Mouse (Mus musculus) hindbrain, postnatal 0 days (tissue): ENCODE data around the gene Mvb12b. TPM values are rescaled to one million over a fixed set of nuclear protein-coding genes. Genes with fewer than 3 reads are reported as not detected.

Experiments used
- ATAC-seq: fragments of 200-750 bp; cut with Nextera tagmentation; 2 replicates; pipeline ENCODE4 v1.8.0; 2017; ENCODE audit warnings: mild to moderate bottlenecking, moderate TSS enrichment, moderate library complexity
- DNase-seq: peaks from one replicate; pipeline ENCODE4 v3.0.0-alpha.2; 2015; ENCODE audit warnings: low spot score
- H3K27ac ChIP-seq: fragments of 300-500 bp; sonication (generic); 2 replicates; pipeline ENCODE4 v1.5.1; 2014; ENCODE audit warnings: mild to moderate bottlenecking
- H3K27me3 ChIP-seq: fragments of 300-500 bp; sonication (generic); 2 replicates; pipeline ENCODE4 v1.6.1; 2014; ENCODE audit warnings: low read length, mixed read lengths; ENCODE audit not compliant: insufficient read depth
- H3K36me3 ChIP-seq: fragments of 300-500 bp; sonication (generic); 2 replicates; pipeline ENCODE4 v1.6.1; 2014; ENCODE audit warnings: low read length, mixed read lengths; ENCODE audit not compliant: insufficient read depth
- H3K4me1 ChIP-seq: fragments of 300-500 bp; sonication (generic); 2 replicates; pipeline ENCODE4 v1.6.1; 2014; ENCODE audit warnings: antibody characterized with exemption, low read length, mixed read lengths; ENCODE audit not compliant: insufficient read depth
- H3K4me2 ChIP-seq: fragments of 300-500 bp; sonication (generic); 2 replicates; pipeline ENCODE4 v1.6.1; 2014; ENCODE audit warnings: low read depth, mild to moderate bottlenecking, low read length, moderate library complexity, mixed read lengths
- H3K4me3 ChIP-seq: fragments of 300-500 bp; sonication (generic); 2 replicates; pipeline ENCODE4 v1.5.1; 2014; ENCODE audit warnings: low read length
- H3K9ac ChIP-seq: fragments of 300-500 bp; sonication (generic); replicated peaks from 2 replicates; pipeline ENCODE4 v1.6.1; 2014; ENCODE audit warnings: mild to moderate bottlenecking, low read length, moderate library complexity, mixed read lengths
- H3K9me3 ChIP-seq: fragments of 300-500 bp; sonication (generic); 2 replicates; pipeline ENCODE4 v1.6.1; 2016; ENCODE audit warnings: low read length, mixed read lengths
- CTCF ChIP-seq: IDR thresholded peaks from 2 replicates; pipeline ENCODE4 v1.5.1; 2016; ENCODE audit warnings: antibody characterized with exemption, control low read depth, low read depth
- WGBS: fragments of 180-500 bp; shearing (Covaris S2); extraction: QIAGEN DNeasy Blood & Tissue Kit; methylation state at CpG from one replicate; pipeline ENCODE4 v1.1.7; 2014; 5-methylcytosine and 5-hydroxymethylcytosine counted together
- polyA plus RNA-seq: library from polyadenylated mRNA; unstranded; fragments of >200 nt; fragmentation: Nextera tagmentation; extraction: Ambion mirVana; gene quantifications from 2 replicates; pipeline ENCODE4 v1.2.1, GENCODE M21; 2015
- total RNA-seq: library from RNA; depleted of rRNA; stranded (reverse); fragments of >200 nt; gene quantifications from 2 replicates; pipeline ENCODE4 v1.2.3, GENCODE M21; 2014

Gene Mvb12b
- total and polyA plus RNA-seq, 2 experiments from 2014 or later: 64.1 to 134 TPM

DNA sequence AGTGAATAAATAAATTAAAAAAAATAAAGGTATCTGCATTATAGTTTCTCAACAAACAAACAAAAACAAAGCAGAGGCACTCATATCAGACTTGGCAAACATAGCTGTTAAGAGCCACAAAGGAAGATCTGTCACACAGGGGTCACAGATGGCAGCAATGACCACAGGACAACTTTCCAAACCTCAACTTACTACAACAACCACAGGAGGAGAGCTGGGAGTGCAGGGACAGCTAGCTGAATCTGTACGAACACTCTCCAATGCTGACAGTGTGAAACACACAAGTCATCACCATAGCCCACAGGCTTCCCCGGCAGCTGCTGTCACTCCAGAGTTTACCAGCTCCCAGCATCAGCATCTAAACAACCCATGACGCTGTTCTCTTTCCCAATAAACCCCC is 25.0 kb upstream of the Mvb12b start:
- H3K9me3 ChIP-seq: no peaks in the 10 kb centered on the region
- TF ChIP-seq CTCF: no peak
- H3K9ac ChIP-seq: no peak overlapping the region
- no peak overlapping the region for H3K27ac ChIP-seq
- no peak overlapping the region for H3K4me2 ChIP-seq
- H3K4me3 ChIP-seq: no peak overlapping the region
- DNase-seq (no peak), ATAC-seq (no peak)
- WGBS: 62% methylated on average over 3 of the region's 3 CpGs
- H3K4me1 ChIP-seq: no peaks in the 10 kb centered on the region
- H3K36me3 ChIP-seq: no peaks in the 10 kb centered on the region
- H3K27me3 ChIP-seq: no peaks in the 10 kb centered on the region

DNA sequence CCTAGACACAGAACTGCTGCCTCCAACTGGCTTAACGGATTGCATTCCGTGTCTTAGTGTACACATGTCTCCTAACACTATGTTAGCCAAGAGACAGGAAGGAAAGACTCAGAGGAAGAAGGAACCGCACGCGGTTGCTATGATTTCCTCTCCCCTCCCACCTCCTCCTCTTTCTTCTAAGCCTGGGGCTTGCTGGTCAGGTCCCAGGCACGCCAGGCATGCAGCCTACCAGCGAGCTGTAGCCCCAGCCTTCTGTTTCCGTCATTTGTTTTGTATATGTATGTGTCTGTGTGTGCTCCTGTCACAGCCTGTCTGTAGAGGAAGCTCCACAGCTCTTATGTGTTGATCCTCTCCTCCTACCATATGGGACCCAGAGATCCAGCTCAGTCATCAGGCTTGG is 20.6 kb upstream of the Mvb12b start:
- H3K27ac ChIP-seq: peak overlapping the region; percentile 11; the same call in 1 of the 2 replicates
- DNase-seq (no peak), ATAC-seq (peak; percentile 29; the same call in 1 of the 2 replicates)
- H3K4me1 ChIP-seq: no peaks in the 10 kb centered on the region
- H3K9me3 ChIP-seq: no peaks in the 10 kb centered on the region
- no peak overlapping the region for H3K4me2 ChIP-seq
- no peaks in the 10 kb centered on the region for H3K36me3 ChIP-seq
- no peak overlapping the region for H3K9ac ChIP-seq
- WGBS: 47% methylated on average over 8 of the region's 8 CpGs
- H3K27me3 ChIP-seq: no peaks in the 10 kb centered on the region
- no peak overlapping the region for H3K4me3 ChIP-seq
- TF ChIP-seq CTCF: no peak

DNA sequence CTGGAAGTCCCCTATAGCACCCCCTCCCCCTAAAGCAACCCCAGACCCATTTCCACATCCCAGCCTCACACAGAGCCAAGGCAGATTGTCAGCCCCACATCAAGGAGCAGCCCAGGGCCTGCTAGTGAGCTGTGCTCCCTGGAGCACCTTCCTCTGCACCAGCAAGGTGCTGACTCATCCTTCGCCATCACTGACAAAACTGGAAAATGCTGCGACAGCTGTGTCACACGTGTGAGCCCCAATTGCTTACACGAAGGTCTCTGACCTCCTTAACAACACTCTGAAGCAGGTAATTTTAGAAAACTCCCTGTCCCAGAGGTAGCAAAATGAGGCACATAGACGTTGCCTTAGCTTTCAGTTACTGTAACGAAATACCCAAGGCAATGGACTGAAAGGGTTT is 19.4 kb upstream of the Mvb12b start:
- no peaks in the 10 kb centered on the region for H3K9me3 ChIP-seq
- no peaks in the 10 kb centered on the region for H3K36me3 ChIP-seq
- no peaks in the 10 kb centered on the region for H3K4me1 ChIP-seq
- no peak overlapping the region for H3K4me2 ChIP-seq
- no peak for TF ChIP-seq CTCF
- H3K9ac ChIP-seq: no peak overlapping the region
- H3K27me3 ChIP-seq: no peaks in the 10 kb centered on the region
- no peak overlapping the region for H3K27ac ChIP-seq
- DNase-seq (no peak), ATAC-seq (no peak)
- no peak overlapping the region for H3K4me3 ChIP-seq
- 90% methylated on average over 6 of the region's 6 CpGs for WGBS

DNA sequence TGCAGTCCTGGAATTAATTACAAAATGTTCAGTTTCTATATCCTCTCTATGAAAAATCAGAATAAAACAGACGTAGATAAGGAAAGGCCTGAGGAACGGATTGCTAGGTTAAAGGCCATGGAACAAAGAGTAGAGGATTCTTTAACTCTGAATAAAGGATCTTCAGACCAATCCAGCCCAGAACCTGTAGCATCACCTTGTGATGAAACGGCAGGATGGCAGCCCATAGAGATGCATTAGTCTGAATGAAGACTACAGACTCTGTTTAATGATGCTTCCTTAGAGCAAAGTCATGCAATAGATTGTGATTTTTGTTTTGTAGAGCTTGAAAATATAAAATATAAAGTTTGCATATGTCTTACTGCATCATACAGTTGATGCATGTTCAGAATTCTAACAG is 8.1 kb upstream of the Mvb12b start:
- ATAC-seq (no peak), DNase-seq (no peak)
- Histone ChIP-seq H3K9ac (no peak overlapping the region), H3K9me3 (no peaks in the 10 kb centered on the region), H3K4me3 (no peak overlapping the region), H3K27ac (no peak overlapping the region), H3K4me1 (no peaks in the 10 kb centered on the region), H3K4me2 (no peak overlapping the region), H3K27me3 (no peaks in the 10 kb centered on the region), H3K36me3 (no peaks in the 10 kb centered on the region)
- WGBS: 86% methylated on average over 3 of the region's 3 CpGs
- peak; percentile 39 for TF ChIP-seq CTCF

- H3K4me2 ChIP-seq: no peak overlapping the region
- DNase-seq (no peak), ATAC-seq (no peak)
- H3K9ac ChIP-seq: no peak overlapping the region
- no peaks in the 10 kb centered on the region for H3K27me3 ChIP-seq
- H3K4me1 ChIP-seq: no peaks in the 10 kb centered on the region
- H3K27ac ChIP-seq: no peak overlapping the region
- no peaks in the 10 kb centered on the region for H3K9me3 ChIP-seq
- no peak for TF ChIP-seq CTCF
- H3K36me3 ChIP-seq: no peaks in the 10 kb centered on the region
- H3K4me3 ChIP-seq: no peak overlapping the region
- WGBS: 80% methylated on average over 3 of the region's 3 CpGs
These were observed 5.4 kb upstream of the Mvb12b start for GRCm38 (mm10) chr2:33893151-33893550.

- peak; percentile 48 for DNase-seq
- H3K27me3 ChIP-seq: no peaks in the 10 kb centered on the region
- no peak overlapping the region for H3K4me2 ChIP-seq
- TF ChIP-seq CTCF: no peak
- H3K9ac ChIP-seq: no peak overlapping the region
- no peak overlapping the region for H3K27ac ChIP-seq
- 63% methylated on average over 7 of the region's 7 CpGs for WGBS
- H3K9me3 ChIP-seq: no peaks in the 10 kb centered on the region
- H3K4me1 ChIP-seq: peaks cover 6% of the 10 kb centered on the region; the same call in 1 of the 2 replicates
- H3K4me3 ChIP-seq: no peak overlapping the region
- ATAC-seq: no peak
- H3K36me3 ChIP-seq: no peaks in the 10 kb centered on the region
These were observed 4.6 kb upstream of the Mvb12b start for GRCm38 (mm10) chr2:33892354-33892753.

GRCm38 (mm10) chr2:33888100-33888385 is 297 bp upstream of the Mvb12b start:
- Histone ChIP-seq H3K36me3 (no peaks in the 10 kb centered on the region), H3K4me2 (peak overlapping the region; percentile 93), H3K27me3 (no peaks in the 10 kb centered on the region), H3K4me1 (peaks cover 26% of the 10 kb centered on the region), H3K4me3 (peak overlapping the region; percentile 82; the same call in 1 of the 2 replicates), H3K9ac (peak overlapping the region; percentile 99), H3K9me3 (no peaks in the 10 kb centered on the region), H3K27ac (peak overlapping the region; percentile 99)
- DNase-seq: no peak
- 41% methylated on average over 6 of the region's 6 CpGs for WGBS
- no peak for TF ChIP-seq CTCF
- no peak for ATAC-seq
